Mouse (Mus musculus): ENCODE results near the gene Gstt4. TPM values are rescaled to one million over a fixed set of nuclear protein-coding genes. Genes with fewer than 3 reads are reported as not detected.

The Gstt4 gene
- total and polyA plus RNA-seq, 3 experiments: not detected

DNA sequence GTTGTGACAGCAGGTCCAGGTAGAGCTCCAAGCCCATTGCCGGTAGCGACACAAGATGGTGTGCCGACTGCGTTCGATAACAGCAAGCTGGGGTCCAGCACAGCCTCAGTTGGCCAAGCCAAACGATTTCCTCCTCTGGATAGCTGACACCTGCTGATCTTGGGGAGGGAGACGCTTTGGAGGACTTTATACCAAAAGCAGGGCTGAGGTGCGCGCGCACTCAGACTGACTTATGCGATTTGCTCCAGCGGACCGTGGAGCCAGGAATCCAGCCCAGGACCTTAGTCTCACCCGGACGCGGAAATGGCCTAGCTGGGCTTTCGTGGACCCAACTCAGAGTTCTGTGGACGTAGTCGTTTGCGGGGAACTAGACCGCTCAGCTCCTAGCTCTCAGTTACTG lies 11.9 kb upstream of the Gstt4 start:
- no peak overlapping the region for H3K27ac ChIP-seq (ENCODE audit: control insufficient read depth, low read depth, low read length)
- H3K79me2 ChIP-seq (ENCODE audit: control insufficient read depth, insufficient read depth, low read length, poor library complexity): no peaks in the 10 kb centered on the region; the same call in 1 of the 2 replicates
- no peak overlapping the region for H3K9ac ChIP-seq (ENCODE audit: control insufficient read depth, low read depth, low read length, poor library complexity, severe bottlenecking)
- H3K9me3 ChIP-seq (replicated peaks; ENCODE audit: insufficient read depth, low read length): no peaks in the 10 kb centered on the region
- peaks cover 0 to 27% of the 10 kb centered on the region in 2 experiments; a peak in 2 of 4 replicates for H3K36me3 ChIP-seq (ENCODE audit: control insufficient read depth in 1 of 2, insufficient read depth in 2 of 2, low read length in 2 of 2)
- TF ChIP-seq MYC (IDR thresholded peaks at IDR 0.05; ENCODE audit: low read depth, low read length) (no peak), MXI1 (IDR thresholded peaks at IDR 0.05; ENCODE audit: low read depth, low read length) (no peak), EP300 (IDR thresholded peaks at IDR 0.05; ENCODE audit: low read depth in 1 of 2, low read length in 2 of 2) (no peak), GABPA (IDR thresholded peaks at IDR 0.05; ENCODE audit: low read depth, low read length) (no peak), GATA1 (IDR thresholded peaks at IDR 0.05; ENCODE audit: low read depth, low read length) (no peak), ZC3H11A (IDR thresholded peaks at IDR 0.05; ENCODE audit: low read depth, low read length) (no peak), ZKSCAN1 (IDR thresholded peaks at IDR 0.05; ENCODE audit: low read depth, low read length) (no peak), ZMIZ1 (IDR thresholded peaks at IDR 0.05; ENCODE audit: low read depth, low read length) (no peak), MAZ (IDR thresholded peaks at IDR 0.05; ENCODE audit: low read depth, low read length) (no peak), JUND (IDR thresholded peaks at IDR 0.05; ENCODE audit: low read depth, low read length) (no peak), UBTF (IDR thresholded peaks at IDR 0.05; ENCODE audit: borderline replicate concordance, insufficient read depth, low read depth, low read length) (no peak), USF1 (IDR thresholded peaks at IDR 0.05; ENCODE audit: low read depth, low read length) (no peak), MYB (IDR thresholded peaks at IDR 0.05; ENCODE audit: low read depth, low read length) (no peak)
- no peak overlapping the region for H3K4me3 ChIP-seq (ENCODE audit: control insufficient read depth in 1 of 2, insufficient read depth in 1 of 2, low read depth in 2 of 2, low read length in 2 of 2)
- H3K27me3 ChIP-seq (ENCODE audit: control insufficient read depth in 1 of 2, insufficient read depth in 2 of 2, low read length in 2 of 2): no peaks in the 10 kb centered on the region
- DNase-seq (ENCODE audit: low read depth, low spot score): no peak
- H3K4me1 ChIP-seq (ENCODE audit: control insufficient read depth in 1 of 2, insufficient read depth in 2 of 2, low read length in 2 of 2): peaks cover 6 to 27% of the 10 kb centered on the region in 2 experiments

DNA sequence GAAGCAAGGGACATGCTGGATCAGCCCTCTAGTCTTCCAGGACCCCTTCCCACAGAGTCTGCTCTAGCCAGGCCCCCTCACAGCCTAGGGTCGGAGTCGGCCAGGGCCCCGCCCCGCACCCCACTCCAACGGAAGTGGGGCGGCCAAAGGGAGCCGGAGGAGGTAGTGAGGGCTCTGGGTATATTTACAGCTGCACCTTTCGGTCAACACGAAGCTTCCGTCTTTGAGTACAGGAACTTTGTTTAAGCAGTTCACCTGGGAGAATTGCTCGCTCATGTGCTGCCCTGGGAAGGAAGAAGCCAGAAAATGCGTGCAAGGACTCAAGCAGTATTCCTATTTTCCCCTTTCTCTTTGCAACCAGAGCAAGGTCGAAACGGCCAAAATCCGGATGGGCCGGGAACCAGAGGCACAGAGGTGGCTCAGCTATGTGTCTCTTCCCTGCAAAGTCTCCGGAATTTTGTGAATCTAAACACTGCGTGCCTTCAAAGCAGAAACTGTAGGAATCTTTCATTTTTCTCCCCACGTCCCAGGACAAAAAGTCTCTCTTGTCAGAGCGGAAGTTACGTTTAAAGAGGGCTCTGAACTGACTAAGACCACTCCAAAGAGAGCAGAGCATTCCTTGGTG lies 11.2 kb upstream of the Gstt4 start:
- Histone ChIP-seq H3K36me3 (ENCODE audit: control insufficient read depth in 1 of 2, insufficient read depth in 2 of 2, low read length in 2 of 2) (peaks cover 0 to 34% of the 10 kb centered on the region in 2 experiments; a peak in 2 of 4 replicates), H3K79me2 (ENCODE audit: control insufficient read depth, insufficient read depth, low read length, poor library complexity) (no peaks in the 10 kb centered on the region; the same call in 1 of the 2 replicates), H3K4me3 (ENCODE audit: control insufficient read depth in 1 of 2, insufficient read depth in 1 of 2, low read depth in 2 of 2, low read length in 2 of 2) (no peak overlapping the region), H3K27me3 (ENCODE audit: control insufficient read depth in 1 of 2, insufficient read depth in 2 of 2, low read length in 2 of 2) (no peaks in the 10 kb centered on the region), H3K27ac (ENCODE audit: control insufficient read depth, low read depth, low read length) (no peak overlapping the region), H3K9ac (ENCODE audit: control insufficient read depth, low read depth, low read length, poor library complexity, severe bottlenecking) (no peak overlapping the region), H3K4me1 (ENCODE audit: control insufficient read depth in 1 of 2, insufficient read depth in 2 of 2, low read length in 2 of 2) (peaks cover 6 to 30% of the 10 kb centered on the region in 2 experiments), H3K9me3 (replicated peaks; ENCODE audit: insufficient read depth, low read length) (no peaks in the 10 kb centered on the region)
- DNase-seq (ENCODE audit: low read depth, low spot score): no peak
- TF ChIP-seq POLR2AphosphoS2 (IDR thresholded peaks at IDR 0.05; ENCODE audit: low read length) (no peak), HCFC1 (IDR thresholded peaks at IDR 0.05; ENCODE audit: low read depth, low read length) (no peak), GABPA (IDR thresholded peaks at IDR 0.05; ENCODE audit: low read depth, low read length) (no peak), E2F4 (IDR thresholded peaks at IDR 0.05; ENCODE audit: borderline replicate concordance, low read depth, low read length) (no peak), ZKSCAN1 (IDR thresholded peaks at IDR 0.05; ENCODE audit: low read depth, low read length) (no peak), USF1 (IDR thresholded peaks at IDR 0.05; ENCODE audit: low read depth, low read length) (no peak), CTCF (IDR thresholded peaks at IDR 0.05 in 2 of 3, conservative IDR thresholded peaks at IDR 0.05 in 1 of 3; ENCODE audit: control insufficient read depth in 1 of 3, insufficient read depth in 1 of 3, low read depth in 2 of 3, low read length in 3 of 3, poor library complexity in 1 of 3, severe bottlenecking in 1 of 3) (no peak), RCOR1 (IDR thresholded peaks at IDR 0.05; ENCODE audit: low read depth, low read length) (no peak), MXI1 (IDR thresholded peaks at IDR 0.05; ENCODE audit: low read depth, low read length) (no peak), RAD21 (IDR thresholded peaks at IDR 0.05; ENCODE audit: low read depth, low read length) (no peak), BHLHE40 (IDR thresholded peaks at IDR 0.05; ENCODE audit: borderline replicate concordance, low read depth, low read length) (no peak), TCF12 (IDR thresholded peaks at IDR 0.05; ENCODE audit: low read depth, low read length) (no peak)
